Mouse (Mus musculus): Measurements from ENCODE around the gene Tnnc2. TPM values are rescaled to one million over a fixed set of nuclear protein-coding genes. Genes with fewer than 3 reads are reported as not detected.

The Tnnc2 gene
- polyA plus RNA-seq, 1 experiment: 0.80 TPM

GRCm38 (mm10) chr2:164777246-164778014 lies 2.3 kb downstream of the Tnnc2 start:
- Histone ChIP-seq H3K4me1 (ENCODE audit: control insufficient read depth, insufficient read depth, low read length) (no peaks in the 10 kb centered on the region), H3K27ac (ENCODE audit: insufficient read depth, low read depth, low read length) (no peak overlapping the region), H3K4me3 (ENCODE audit: insufficient read depth, low read length) (no peak overlapping the region)
- TF ChIP-seq POLR2A (IDR thresholded peaks at IDR 0.05; ENCODE audit: borderline replicate concordance, low read depth, low read length): no peak
- no peak for TF ChIP-seq CTCF (IDR thresholded peaks at IDR 0.05; ENCODE audit: low read depth, low read length)

GRCm38 (mm10) chr2:164776801-164777200 lies 3.0 kb downstream of the Tnnc2 start:
- TF ChIP-seq CTCF (IDR thresholded peaks at IDR 0.05; ENCODE audit: low read depth, low read length) (no peak), POLR2A (IDR thresholded peaks at IDR 0.05; ENCODE audit: borderline replicate concordance, low read depth, low read length) (no peak)
- Histone ChIP-seq H3K4me3 (ENCODE audit: insufficient read depth, low read length) (no peak overlapping the region), H3K4me1 (ENCODE audit: control insufficient read depth, insufficient read depth, low read length) (no peaks in the 10 kb centered on the region), H3K27ac (ENCODE audit: insufficient read depth, low read depth, low read length) (no peak overlapping the region)

- no peak overlapping the region for H3K27ac ChIP-seq (ENCODE audit: insufficient read depth, low read depth, low read length)
- no peak overlapping the region for H3K4me3 ChIP-seq (ENCODE audit: insufficient read depth, low read length)
- peaks cover 3% of the 10 kb centered on the region; the same call in 1 of the 2 replicates for H3K4me1 ChIP-seq (ENCODE audit: control insufficient read depth, insufficient read depth, low read length)
- TF ChIP-seq CTCF (IDR thresholded peaks at IDR 0.05; ENCODE audit: low read depth, low read length): no peak
- no peak for TF ChIP-seq POLR2A (IDR thresholded peaks at IDR 0.05; ENCODE audit: borderline replicate concordance, low read depth, low read length)
Measured at GRCm38 (mm10) chr2:164776130-164776529, 3.6 kb downstream of the Tnnc2 start.

- Histone ChIP-seq H3K4me3 (ENCODE audit: insufficient read depth, low read length) (no peak overlapping the region), H3K27ac (ENCODE audit: insufficient read depth, low read depth, low read length) (no peak overlapping the region)
Measured at GRCm38 (mm10) chr2:164773989-164774364, 5.8 kb downstream of the Tnnc2 start.

GRCm38 (mm10) chr2:164773229-164773988 lies 6.4 kb downstream of the Tnnc2 start:
- Histone ChIP-seq H3K4me3 (ENCODE audit: insufficient read depth, low read length) (no peak overlapping the region), H3K27ac (ENCODE audit: insufficient read depth, low read depth, low read length) (no peak overlapping the region), H3K4me1 (ENCODE audit: control insufficient read depth, insufficient read depth, low read length) (peaks cover 11% of the 10 kb centered on the region)
- no peak for TF ChIP-seq POLR2A (IDR thresholded peaks at IDR 0.05; ENCODE audit: borderline replicate concordance, low read depth, low read length)

More at GRCm38 (mm10) chr2:164773989-164774364, 5.8 kb downstream of the Tnnc2 start:
- TF ChIP-seq POLR2A (IDR thresholded peaks at IDR 0.05; ENCODE audit: borderline replicate concordance, low read depth, low read length): no peak
- TF ChIP-seq CTCF (IDR thresholded peaks at IDR 0.05; ENCODE audit: low read depth, low read length): no peak
- H3K4me1 ChIP-seq (ENCODE audit: control insufficient read depth, insufficient read depth, low read length): peaks cover 11% of the 10 kb centered on the region

GRCm38 (mm10) chr2:164771123-164771522 lies 8.6 kb downstream of the Tnnc2 start:
- TF ChIP-seq CTCF (IDR thresholded peaks at IDR 0.05; ENCODE audit: low read depth, low read length) (no peak), POLR2A (IDR thresholded peaks at IDR 0.05; ENCODE audit: borderline replicate concordance, low read depth, low read length) (no peak)
- Histone ChIP-seq H3K4me3 (ENCODE audit: insufficient read depth, low read length) (peak overlapping the region; percentile 78), H3K4me1 (ENCODE audit: control insufficient read depth, insufficient read depth, low read length) (peaks cover 11% of the 10 kb centered on the region), H3K27ac (ENCODE audit: insufficient read depth, low read depth, low read length) (no peak overlapping the region)

- TF ChIP-seq POLR2A (IDR thresholded peaks at IDR 0.05; ENCODE audit: borderline replicate concordance, low read depth, low read length): no peak
- no peak for TF ChIP-seq CTCF (IDR thresholded peaks at IDR 0.05; ENCODE audit: low read depth, low read length)
- Histone ChIP-seq H3K4me3 (ENCODE audit: insufficient read depth, low read length) (peak overlapping the region; percentile 78), H3K4me1 (ENCODE audit: control insufficient read depth, insufficient read depth, low read length) (peaks cover 11% of the 10 kb centered on the region), H3K27ac (ENCODE audit: insufficient read depth, low read depth, low read length) (peak overlapping the region; percentile 18)
Measured at GRCm38 (mm10) chr2:164770279-164770678, 9.5 kb downstream of the Tnnc2 start.

- Histone ChIP-seq H3K27ac (ENCODE audit: insufficient read depth, low read depth, low read length) (peak within 1 kb of the TSS; percentile 48), H3K4me3 (ENCODE audit: insufficient read depth, low read length) (peak within 1 kb of the TSS; percentile 81), H3K4me1 (ENCODE audit: control insufficient read depth, insufficient read depth, low read length) (peaks cover 14% of the 10 kb centered on the region)
- no peak for TF ChIP-seq POLR2A (IDR thresholded peaks at IDR 0.05; ENCODE audit: borderline replicate concordance, low read depth, low read length)
- no peak for TF ChIP-seq CTCF (IDR thresholded peaks at IDR 0.05; ENCODE audit: low read depth, low read length)
Measured at GRCm38 (mm10) chr2:164769258-164770037, 10.3 kb downstream of the Tnnc2 start, which contains the start of gene Ube2c. Gene Ube2c (plus strand): TSS chr2:164769898.

GRCm38 (mm10) chr2:164767812-164768540 lies 11.8 kb downstream of the Tnnc2 start:
- no peak overlapping the region for H3K27ac ChIP-seq (ENCODE audit: insufficient read depth, low read depth, low read length)
- TF ChIP-seq POLR2A (IDR thresholded peaks at IDR 0.05; ENCODE audit: borderline replicate concordance, low read depth, low read length): no peak
- no peak for TF ChIP-seq CTCF (IDR thresholded peaks at IDR 0.05; ENCODE audit: low read depth, low read length)
- H3K4me3 ChIP-seq (ENCODE audit: insufficient read depth, low read length): no peak overlapping the region
- peaks cover 21% of the 10 kb centered on the region for H3K4me1 ChIP-seq (ENCODE audit: control insufficient read depth, insufficient read depth, low read length)

All from bone marrow macrophage, adult 2 months (primary cell).